Mouse (Mus musculus) hindbrain, embryonic 16.5 days (tissue): Measurements from ENCODE around the gene Gm49711. TPM values are rescaled to one million over a fixed set of nuclear protein-coding genes. Genes with fewer than 3 reads are reported as not detected.
"Not testable (repeated sequence)": the region's sequence is repeated elsewhere in the genome, so short reads cannot be mapped to it uniquely, and the experiment has no call there.

Source experiments
- ATAC-seq: fragments of 200-750 bp; cut with Nextera tagmentation; 2 replicates; pipeline ENCODE4 v1.8.0; 2017; ENCODE audit warnings: moderate TSS enrichment, moderate library complexity
- H3K27ac ChIP-seq: fragments of 300-500 bp; sonication (generic); 2 replicates; pipeline ENCODE4 v1.5.1; 2014; ENCODE audit warnings: low read depth, mild to moderate bottlenecking, control low read depth, low read length, moderate library complexity
- H3K27me3 ChIP-seq: fragments of 300-500 bp; sonication (generic); replicated peaks from 2 replicates; pipeline ENCODE4 v1.6.1; 2014; ENCODE audit warnings: low read length; ENCODE audit not compliant: control insufficient read depth, insufficient read depth
- H3K36me3 ChIP-seq: fragments of 300-500 bp; sonication (generic); 2 replicates; pipeline ENCODE4 v1.6.1; 2014; ENCODE audit warnings: mild to moderate bottlenecking, low read length, moderate library complexity, mixed read lengths; ENCODE audit not compliant: control insufficient read depth, insufficient read depth
- H3K4me1 ChIP-seq: fragments of 300-500 bp; sonication (generic); 2 replicates; pipeline ENCODE4 v1.6.1; 2014; ENCODE audit warnings: low read depth, low read length; ENCODE audit not compliant: control insufficient read depth, insufficient read depth
- H3K4me2 ChIP-seq: fragments of 300-500 bp; sonication (generic); 2 replicates; pipeline ENCODE4 v1.6.1; 2014; ENCODE audit warnings: mild to moderate bottlenecking, low read length, control low read depth, moderate library complexity
- H3K4me3 ChIP-seq: fragments of 300-500 bp; sonication (generic); 2 replicates; pipeline ENCODE4 v1.5.1; 2014; ENCODE audit warnings: mild to moderate bottlenecking, low read length, control low read depth, moderate library complexity
- H3K9ac ChIP-seq: fragments of 300-500 bp; sonication (generic); 2 replicates; pipeline ENCODE4 v1.6.1; 2014; ENCODE audit warnings: low read depth, mild to moderate bottlenecking, control low read depth, low read length, moderate library complexity
- H3K9me3 ChIP-seq: fragments of 300-500 bp; sonication (generic); 2 replicates; pipeline ENCODE4 v1.6.1; 2014; ENCODE audit warnings: mild to moderate bottlenecking, low read length, moderate library complexity; ENCODE audit not compliant: control insufficient read depth
- WGBS: fragments of 180-500 bp; shearing (Covaris S2); extraction: QIAGEN DNeasy Blood & Tissue Kit; methylation state at CpG from one replicate; pipeline ENCODE4 v1.1.7; 2014; 5-methylcytosine and 5-hydroxymethylcytosine counted together
- polyA plus RNA-seq: library from polyadenylated mRNA; unstranded; fragments of >200 nt; fragmentation: Nextera tagmentation; extraction: Ambion mirVana; gene quantifications from 2 replicates; pipeline ENCODE4 v1.2.1, GENCODE M21; 2015

The Gm49711 gene
- polyA plus RNA-seq, 1 experiment from 2014 or later, result 0.38 TPM

GRCm38 (mm10) chr16:92210316-92210715 lies 152.2 kb downstream of the Gm49711 start:
- not testable (repeated sequence) for ATAC-seq, H3K9me3 ChIP-seq, H3K9ac ChIP-seq, H3K27ac ChIP-seq, H3K4me3 ChIP-seq, H3K36me3 ChIP-seq, H3K4me1 ChIP-seq, H3K27me3 ChIP-seq, H3K4me2 ChIP-seq
- 68% methylated on average over 5 of the region's 5 CpGs for WGBS

GRCm38 (mm10) chr16:92213911-92214310 lies 155.8 kb downstream of the Gm49711 start:
- not testable (repeated sequence) for H3K4me3 ChIP-seq, H3K27ac ChIP-seq, H3K9ac ChIP-seq, H3K4me2 ChIP-seq, H3K27me3 ChIP-seq, H3K36me3 ChIP-seq, H3K4me1 ChIP-seq, H3K9me3 ChIP-seq, ATAC-seq
- WGBS, result 56% methylated on average over 1 of the region's 1 CpGs

GRCm38 (mm10) chr16:92215599-92216390 lies 157.7 kb downstream of the Gm49711 start:
- Histone ChIP-seq H3K4me1 (no peaks in the 10 kb centered on the region), H3K4me2 (no peak overlapping the region), H3K9me3 (no peaks in the 10 kb centered on the region), H3K9ac (no peak overlapping the region), H3K4me3 (no peak overlapping the region), H3K36me3 (no peaks in the 10 kb centered on the region), H3K27me3 (no peaks in the 10 kb centered on the region), H3K27ac (no peak overlapping the region)
- no peak for ATAC-seq
- WGBS, result 59% methylated on average over 8 of the region's 8 CpGs

GRCm38 (mm10) chr16:92220754-92221153 lies 162.6 kb downstream of the Gm49711 start:
- H3K27me3 ChIP-seq, result no peaks in the 10 kb centered on the region
- H3K4me3 ChIP-seq, result no peak overlapping the region
- ATAC-seq, result no peak
- no peaks in the 10 kb centered on the region for H3K9me3 ChIP-seq
- H3K4me2 ChIP-seq, result no peak overlapping the region
- H3K27ac ChIP-seq, result no peak overlapping the region
- WGBS, result 84% methylated on average over 11 of the region's 11 CpGs
- no peaks in the 10 kb centered on the region for H3K36me3 ChIP-seq
- H3K4me1 ChIP-seq, result no peaks in the 10 kb centered on the region
- no peak overlapping the region for H3K9ac ChIP-seq

GRCm38 (mm10) chr16:92228332-92228919 lies 170.3 kb downstream of the Gm49711 start:
- Histone ChIP-seq H3K27me3 (no peaks in the 10 kb centered on the region), H3K4me1 (no peaks in the 10 kb centered on the region), H3K36me3 (no peaks in the 10 kb centered on the region), H3K27ac (no peak overlapping the region), H3K4me3 (no peak overlapping the region), H3K9ac (no peak overlapping the region), H3K4me2 (no peak overlapping the region), H3K9me3 (no peaks in the 10 kb centered on the region)
- ATAC-seq, result no peak
- WGBS, result 75% methylated on average over 7 of the region's 7 CpGs

GRCm38 (mm10) chr16:92230476-92230931 lies 172.4 kb downstream of the Gm49711 start:
- no peaks in the 10 kb centered on the region for H3K36me3 ChIP-seq
- WGBS, result 62% methylated on average over 6 of the region's 6 CpGs
- no peaks in the 10 kb centered on the region for H3K9me3 ChIP-seq
- no peak overlapping the region for H3K4me3 ChIP-seq
- no peak overlapping the region for H3K4me2 ChIP-seq
- H3K27me3 ChIP-seq, result no peaks in the 10 kb centered on the region
- no peak for ATAC-seq
- H3K27ac ChIP-seq, result no peak overlapping the region
- no peak overlapping the region for H3K9ac ChIP-seq
- 0 out of 2 replicates have a peak, but pooled peaks cover 4% of the 10 kb centered on the region for H3K4me1 ChIP-seq

GRCm38 (mm10) chr16:92234530-92234929 lies 176.4 kb downstream of the Gm49711 start:
- H3K9ac ChIP-seq, result no peak overlapping the region
- 20% methylated on average over 5 of the region's 5 CpGs for WGBS
- no peaks in the 10 kb centered on the region for H3K27me3 ChIP-seq
- no peak overlapping the region for H3K27ac ChIP-seq
- H3K4me3 ChIP-seq, result no peak overlapping the region
- H3K36me3 ChIP-seq, result no peaks in the 10 kb centered on the region
- no peak overlapping the region for H3K4me2 ChIP-seq
- H3K9me3 ChIP-seq, result no peaks in the 10 kb centered on the region
- no peak for ATAC-seq
- 0 out of 2 replicates have a peak, but pooled peaks cover 4% of the 10 kb centered on the region for H3K4me1 ChIP-seq

- WGBS, result 66% methylated on average over 9 of the region's 9 CpGs
- no peak for ATAC-seq
- H3K27me3 ChIP-seq, result no peaks in the 10 kb centered on the region
- H3K4me1 ChIP-seq, result 0 out of 2 replicates have a peak, but pooled peaks cover 4% of the 10 kb centered on the region
- H3K4me3 ChIP-seq, result no peak overlapping the region
- H3K36me3 ChIP-seq, result no peaks in the 10 kb centered on the region
- H3K9ac ChIP-seq, result no peak overlapping the region
- no peak overlapping the region for H3K4me2 ChIP-seq
- H3K9me3 ChIP-seq, result no peaks in the 10 kb centered on the region
- no peak overlapping the region for H3K27ac ChIP-seq
Observed at GRCm38 (mm10) chr16:92235222-92235621, 177.1 kb downstream of the Gm49711 start.
